Mouse (Mus musculus) forebrain, embryonic 11.5 days (tissue): ENCODE results near the gene Ndufb10. TPM values are rescaled to one million over a fixed set of nuclear protein-coding genes. Genes with fewer than 3 reads are reported as not detected.

Experiments
- ATAC-seq: fragments of 200-750 bp; cut with Nextera tagmentation; replicated peaks from 2 replicates; pipeline ENCODE4 v1.8.0; 2017; ENCODE audit warnings: moderate TSS enrichment; ENCODE audit not compliant: low FRiP score
- DNase-seq: peaks from one replicate; pipeline ENCODE4 v3.0.0-alpha.2; 2017; ENCODE audit warnings: low spot score
- H3K27ac ChIP-seq: fragments of 300-500 bp; sonication (generic); 2 replicates; pipeline ENCODE4 v1.5.1; 2014; ENCODE audit warnings: low read depth, low read length
- H3K27me3 ChIP-seq: fragments of 300-500 bp; sonication (generic); 2 replicates; pipeline ENCODE4 v1.6.1; 2014; ENCODE audit warnings: mild to moderate bottlenecking, low read length, mixed read lengths; ENCODE audit not compliant: control insufficient read depth, insufficient read depth
- H3K36me3 ChIP-seq: fragments of 300-500 bp; sonication (generic); 2 replicates; pipeline ENCODE4 v1.6.1; 2014; ENCODE audit warnings: mild to moderate bottlenecking, low read length, moderate library complexity, mixed read lengths; ENCODE audit not compliant: control insufficient read depth, insufficient read depth
- H3K4me1 ChIP-seq: fragments of 300-500 bp; sonication (generic); replicated peaks from 2 replicates; pipeline ENCODE4 v1.6.1; 2014; ENCODE audit warnings: low read length, mixed read lengths; ENCODE audit not compliant: control insufficient read depth, insufficient read depth
- H3K4me2 ChIP-seq: fragments of 300-500 bp; sonication (generic); 2 replicates; pipeline ENCODE4 v1.6.1; 2014; ENCODE audit warnings: low read depth, mild to moderate bottlenecking, low read length, moderate library complexity, mixed read lengths; ENCODE audit not compliant: severe bottlenecking
- H3K4me3 ChIP-seq: fragments of 300-500 bp; sonication (generic); 2 replicates; pipeline ENCODE4 v1.5.1; 2014; ENCODE audit warnings: low read depth, low read length
- H3K9ac ChIP-seq: fragments of 300-500 bp; sonication (generic); 2 replicates; pipeline ENCODE4 v1.6.1; 2014; ENCODE audit warnings: low read length
- H3K9me3 ChIP-seq: fragments of 300-500 bp; sonication (generic); 2 replicates; pipeline ENCODE4 v1.6.1; 2016; ENCODE audit warnings: low read length, mixed read lengths; ENCODE audit not compliant: control insufficient read depth
- WGBS: fragments of 180-500 bp; shearing (Covaris S2); extraction: QIAGEN DNeasy Blood & Tissue Kit; methylation state at CpG from one replicate; pipeline ENCODE4 v1.1.7; 2014; 5-methylcytosine and 5-hydroxymethylcytosine counted together
- polyA plus RNA-seq: library from polyadenylated mRNA; unstranded; fragments of >200 nt; fragmentation: Nextera tagmentation; extraction: Ambion mirVana; gene quantifications from 2 replicates; pipeline ENCODE4 v1.2.1, GENCODE M21; 2014

Gene Ndufb10
- 189 and 195 TPM in 2 replicates for polyA plus RNA-seq

DNA sequence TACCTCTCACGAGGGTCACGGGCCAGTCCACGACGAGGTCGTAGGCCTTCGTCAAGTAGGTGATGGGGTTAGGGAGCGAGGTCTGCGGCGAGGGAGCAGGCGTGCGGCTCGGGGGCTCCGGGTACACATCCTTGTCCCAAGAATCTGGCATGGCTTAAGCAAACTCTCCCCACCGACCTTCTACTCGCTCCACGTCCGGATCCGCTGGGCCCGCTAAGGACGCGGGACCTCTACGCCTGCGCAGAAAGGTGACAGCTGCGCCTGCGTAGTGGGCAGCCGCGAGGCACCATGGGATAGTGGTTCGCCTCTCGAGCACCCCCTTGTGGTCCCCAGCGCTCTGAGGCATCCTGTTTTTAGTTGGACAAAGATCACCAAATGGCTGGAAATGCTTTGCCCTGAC is at the start of gene Ndufb10:
TSS of gene Ndufb10 (minus strand) at position 295 of the 400 bp plus-strand sequence.
- Histone ChIP-seq H3K4me3 (peak within 1 kb of the TSS; percentile 84), H3K9me3 (no peaks in the 10 kb centered on the region), H3K4me2 (peak within 1 kb of the TSS; percentile 86), H3K4me1 (peaks cover 13% of the 10 kb centered on the region), H3K9ac (peak within 1 kb of the TSS; percentile 86), H3K27me3 (no peaks in the 10 kb centered on the region), H3K27ac (peak within 1 kb of the TSS; percentile 46; the same call in 1 of the 2 replicates), H3K36me3 (peaks cover 3% of the 10 kb centered on the region)
- ATAC-seq (peak; percentile 71), DNase-seq (peak; percentile 98)
- WGBS, result 0% methylated on average over 30 of the region's 30 CpGs

DNA sequence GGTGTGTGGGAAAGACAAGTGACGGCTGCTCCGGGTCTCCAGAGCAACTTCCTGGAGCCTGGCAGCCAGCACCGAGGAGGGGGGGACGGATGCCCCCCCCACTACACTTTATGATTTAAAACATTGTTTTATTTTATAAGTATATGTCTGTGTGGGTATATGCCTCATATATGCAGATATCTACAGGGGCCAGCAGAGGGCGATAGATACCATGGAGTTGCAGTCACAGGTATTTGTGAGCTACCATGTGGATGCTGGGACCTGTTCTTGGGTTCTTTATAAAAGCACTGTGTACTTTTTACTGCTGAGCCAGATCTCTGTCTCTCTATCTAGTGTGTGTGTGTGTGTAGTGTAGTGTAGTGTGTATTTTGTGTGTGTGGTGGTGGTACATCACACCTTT is 49.0 kb upstream of the Ndufb10 start:
- H3K36me3 ChIP-seq, result no peaks in the 10 kb centered on the region
- H3K9ac ChIP-seq, result no peak overlapping the region
- 87% methylated on average over 5 of the region's 5 CpGs for WGBS
- H3K4me1 ChIP-seq, result no peaks in the 10 kb centered on the region
- no peak overlapping the region for H3K27ac ChIP-seq
- no peak overlapping the region for H3K4me3 ChIP-seq
- DNase-seq (peak; percentile 46), ATAC-seq (no peak)
- H3K9me3 ChIP-seq, result no peaks in the 10 kb centered on the region
- H3K4me2 ChIP-seq, result no peak overlapping the region
- no peaks in the 10 kb centered on the region for H3K27me3 ChIP-seq

DNA sequence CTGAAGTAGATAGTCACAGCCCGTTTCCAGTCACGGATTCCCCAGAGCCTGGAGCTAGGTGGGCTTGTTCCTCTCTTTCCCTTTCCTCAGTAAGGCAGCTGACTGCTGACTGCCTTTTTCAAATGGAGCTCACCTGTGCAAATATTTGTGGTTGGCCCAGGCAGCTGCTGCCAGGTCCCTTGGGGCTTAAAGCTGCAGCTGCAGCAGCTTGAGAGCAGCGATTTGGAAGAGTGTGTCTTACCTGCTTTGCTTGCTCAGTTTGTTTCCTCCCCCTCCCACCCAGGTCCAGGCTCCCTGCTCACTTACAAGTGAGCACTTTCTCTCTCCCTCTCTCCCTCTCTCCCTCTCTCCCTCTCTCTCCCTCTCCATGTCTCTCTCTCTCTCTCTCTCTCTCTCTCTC is 44.9 kb upstream of the Ndufb10 start:
- no peaks in the 10 kb centered on the region for H3K27me3 ChIP-seq
- DNase-seq (peak; percentile 37), ATAC-seq (no peak)
- no peak overlapping the region for H3K27ac ChIP-seq
- H3K36me3 ChIP-seq, result no peaks in the 10 kb centered on the region
- H3K9ac ChIP-seq, result no peak overlapping the region
- H3K9me3 ChIP-seq, result no peaks in the 10 kb centered on the region
- H3K4me1 ChIP-seq, result peaks cover 2% of the 10 kb centered on the region; the same call in 1 of the 2 replicates
- no peak overlapping the region for H3K4me2 ChIP-seq
- no peak overlapping the region for H3K4me3 ChIP-seq
- 44% methylated on average over 3 of the region's 3 CpGs for WGBS

DNA sequence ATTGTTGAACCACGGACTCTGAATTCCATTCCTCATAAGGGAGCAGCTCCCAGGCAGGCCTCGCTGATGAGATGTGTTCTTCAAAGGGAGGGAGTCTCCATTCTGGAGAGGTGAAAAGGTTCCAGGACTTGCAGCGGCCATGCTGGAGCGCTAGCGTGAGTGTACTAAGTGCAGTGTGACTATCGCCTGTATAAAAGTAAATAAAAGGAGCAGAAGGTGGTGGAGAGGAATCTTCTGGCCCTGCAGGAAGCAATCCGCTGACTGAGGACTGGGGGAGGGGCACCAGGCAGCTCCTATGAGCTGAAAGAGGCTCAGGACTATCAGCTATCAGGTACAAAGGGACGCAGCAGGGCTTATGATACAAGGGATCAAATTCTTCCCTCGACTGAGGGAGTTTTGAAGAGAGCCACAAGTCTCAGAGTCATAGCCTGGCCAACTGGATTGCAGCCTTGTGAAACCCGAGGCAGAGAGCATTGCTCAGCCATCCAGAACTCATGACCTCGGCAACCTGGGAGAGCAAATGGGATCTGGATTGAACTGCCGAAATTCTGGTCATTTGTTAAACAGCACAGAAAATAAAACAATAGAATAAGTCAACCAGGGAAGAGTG is 42.1 kb upstream of the Ndufb10 start:
- Histone ChIP-seq H3K9ac (no peak overlapping the region), H3K4me3 (no peak overlapping the region), H3K36me3 (no peaks in the 10 kb centered on the region), H3K27me3 (no peaks in the 10 kb centered on the region), H3K9me3 (no peaks in the 10 kb centered on the region), H3K27ac (no peak overlapping the region), H3K4me1 (peaks cover 2% of the 10 kb centered on the region; the same call in 1 of the 2 replicates), H3K4me2 (no peak overlapping the region)
- 22% methylated on average over 12 of the region's 12 CpGs for WGBS
- ATAC-seq (no peak), DNase-seq (peak; percentile 39)

DNA sequence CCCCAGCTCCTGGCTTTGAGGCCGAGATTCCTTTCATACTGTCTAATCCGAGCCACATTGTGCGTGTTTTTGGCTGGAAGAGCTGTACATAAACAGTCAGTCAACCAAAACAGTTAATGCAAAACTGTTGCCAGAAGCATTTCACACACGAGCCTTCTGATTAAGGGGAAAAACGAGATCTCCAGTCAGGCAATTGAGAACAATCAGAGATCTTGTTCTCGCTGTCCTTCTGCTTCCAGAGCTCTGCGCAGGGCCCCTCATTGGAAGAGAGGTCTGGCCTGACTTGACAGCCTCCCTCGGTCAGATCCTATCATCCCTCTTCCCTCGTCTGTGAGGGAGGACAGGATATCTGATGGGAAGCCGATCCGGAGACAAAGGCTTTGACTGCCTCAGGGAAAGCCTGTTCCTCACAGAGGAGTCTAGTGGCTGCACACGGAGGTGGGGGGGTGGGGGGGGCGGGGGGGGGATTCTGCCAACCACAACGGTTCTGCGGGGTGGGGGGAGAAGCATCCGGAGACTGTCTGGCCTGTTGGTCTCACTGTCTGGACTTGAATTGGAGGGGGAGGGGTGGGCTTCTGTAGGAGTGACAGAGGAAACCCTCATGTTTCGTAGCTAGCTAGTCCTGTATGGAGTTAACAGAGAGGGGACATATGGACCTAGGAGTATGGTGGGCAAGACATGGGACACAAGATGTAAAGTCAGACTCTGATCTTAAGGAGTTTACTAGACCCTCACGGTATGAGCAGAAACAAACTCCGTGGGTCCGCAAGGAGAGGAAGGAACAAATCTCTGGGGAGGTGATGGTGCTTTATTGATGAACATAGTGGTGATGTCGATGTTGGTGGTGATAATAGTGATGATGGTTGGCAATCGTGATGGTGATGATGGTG is 41.0 kb upstream of the Ndufb10 start:
- no peaks in the 10 kb centered on the region for H3K27me3 ChIP-seq

DNA sequence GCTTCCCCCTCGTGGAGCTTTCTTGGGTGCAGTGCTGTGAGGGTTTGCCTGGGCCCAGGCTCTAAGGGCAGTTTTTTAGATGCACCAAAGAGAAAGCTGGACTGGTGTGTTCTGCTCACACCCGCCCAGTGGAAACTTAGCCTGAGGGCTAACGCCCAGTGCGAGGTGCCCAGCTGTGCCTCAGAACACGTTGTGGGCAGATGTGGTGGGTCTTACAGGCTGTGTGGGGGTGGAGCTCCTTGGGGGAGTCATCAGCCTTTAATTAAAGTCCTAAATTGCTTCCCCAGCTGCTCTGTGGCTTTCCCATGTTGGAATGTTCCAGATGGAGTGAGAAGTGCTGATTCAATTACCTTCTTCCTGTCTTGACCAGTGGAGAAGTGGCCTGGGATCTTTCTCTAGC is 36.8 kb upstream of the Ndufb10 start:
- no peaks in the 10 kb centered on the region; the same call in 1 of the 2 replicates for H3K27me3 ChIP-seq
- H3K9ac ChIP-seq, result no peak overlapping the region
- no peak for ATAC-seq
- no peak for DNase-seq
- no peak overlapping the region for H3K27ac ChIP-seq
- WGBS, result 64% methylated on average over 5 of the region's 5 CpGs
- H3K4me2 ChIP-seq, result no peak overlapping the region
- H3K9me3 ChIP-seq, result no peaks in the 10 kb centered on the region
- H3K36me3 ChIP-seq, result no peaks in the 10 kb centered on the region
- H3K4me3 ChIP-seq, result no peak overlapping the region
- H3K4me1 ChIP-seq, result no peaks in the 10 kb centered on the region; the same call in 1 of the 2 replicates

More for the DNA sequence above, 41.0 kb upstream of the Ndufb10 start:
- no peaks in the 10 kb centered on the region for H3K9me3 ChIP-seq
- ATAC-seq (no peak), DNase-seq (peak; percentile 47)
- no peak overlapping the region for H3K27ac ChIP-seq
- no peak overlapping the region for H3K4me3 ChIP-seq
- WGBS, result 57% methylated on average over 22 of the region's 22 CpGs
- H3K9ac ChIP-seq, result no peak overlapping the region; the same call in 1 of the 2 replicates
- peaks cover 2% of the 10 kb centered on the region; the same call in 1 of the 2 replicates for H3K4me1 ChIP-seq
- H3K4me2 ChIP-seq, result no peak overlapping the region
- H3K36me3 ChIP-seq, result no peaks in the 10 kb centered on the region

DNA sequence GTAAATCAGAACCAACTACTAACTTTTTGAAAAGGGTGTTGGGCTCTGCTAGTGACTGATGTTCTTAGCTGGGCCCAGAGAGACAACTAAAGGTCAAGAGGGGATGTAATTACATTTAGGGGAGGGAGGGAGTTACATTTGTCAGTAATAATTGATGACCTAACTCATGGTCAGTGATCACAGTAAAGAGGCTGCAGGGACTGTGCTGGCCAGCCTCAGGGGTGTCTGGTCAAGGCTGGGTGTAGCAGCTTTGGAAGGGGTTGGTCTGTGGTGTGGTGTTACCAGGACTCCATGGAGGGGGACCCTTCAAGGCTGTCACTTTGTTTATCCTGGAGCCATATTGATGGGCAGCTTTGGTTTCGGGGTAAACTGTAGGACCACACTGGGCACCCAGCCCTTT is 33.1 kb upstream of the Ndufb10 start:
- Histone ChIP-seq H3K4me3 (no peak overlapping the region), H3K4me2 (no peak overlapping the region), H3K27ac (no peak overlapping the region), H3K9me3 (no peaks in the 10 kb centered on the region), H3K36me3 (no peaks in the 10 kb centered on the region), H3K27me3 (peaks cover 34% of the 10 kb centered on the region), H3K4me1 (peaks cover 10% of the 10 kb centered on the region), H3K9ac (no peak overlapping the region)
- DNase-seq, result no peak
- WGBS, result 88% methylated on average over 1 of the region's 1 CpGs
- no peak for ATAC-seq

DNA sequence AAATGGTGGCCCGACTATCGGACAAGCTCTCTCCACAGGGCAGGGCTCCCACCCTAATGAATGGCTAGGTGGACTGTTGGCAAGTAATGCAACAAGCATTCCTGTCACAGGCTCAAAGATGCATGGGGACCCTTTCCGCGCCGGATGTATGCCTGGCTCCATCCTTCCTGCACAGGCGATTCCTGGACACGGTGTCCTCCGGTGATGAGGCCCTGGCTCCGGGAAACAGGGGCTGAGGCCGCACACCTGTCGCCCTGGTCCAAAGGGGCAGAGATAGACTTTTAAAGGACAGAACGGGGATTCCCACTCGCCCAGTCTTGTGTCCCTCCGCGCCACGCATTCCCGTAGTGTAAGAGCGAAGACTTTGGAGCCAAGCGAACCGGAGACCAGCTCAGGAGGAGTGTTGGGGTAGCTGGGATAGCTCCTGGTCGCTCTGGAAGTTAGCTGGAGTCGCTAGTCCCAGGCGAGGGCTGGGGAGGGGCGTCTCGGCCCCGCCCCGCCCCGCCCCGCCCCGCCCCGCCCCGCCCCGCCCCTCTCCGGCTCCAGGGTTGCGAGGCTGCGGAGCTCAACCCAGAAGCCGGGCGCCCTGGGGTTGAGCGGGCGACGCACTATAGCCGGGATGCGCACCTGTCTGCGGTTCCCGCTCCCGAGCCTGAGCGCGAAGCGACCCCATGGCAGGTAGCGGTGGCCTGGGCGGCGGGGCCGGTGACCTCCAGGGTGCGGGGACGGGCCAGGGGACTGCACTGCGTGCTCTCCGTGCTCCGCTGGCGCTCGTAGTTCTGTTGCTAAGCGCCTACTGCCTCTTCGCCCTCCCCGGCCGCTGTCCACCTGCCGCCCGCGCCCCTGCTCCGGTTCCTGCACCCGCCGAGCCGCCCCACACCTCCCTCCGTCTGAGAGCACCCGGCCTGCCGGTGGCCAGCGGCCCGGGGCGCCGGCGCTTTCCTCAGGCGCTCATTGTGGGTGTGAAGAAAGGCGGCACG is 28.4 kb upstream of the Ndufb10 start, which contains the start of gene Hs3st6:
TSS of gene Hs3st6 (plus strand) at position 574 of the 980 bp plus-strand sequence.
- H3K27ac ChIP-seq, result no peak within 1 kb of the TSS
- under 1% methylated on average over 62 of the region's 82 CpGs for WGBS

More for the DNA sequence above, 28.4 kb upstream of the Ndufb10 start, which contains the start of gene Hs3st6:
- ATAC-seq (peak; percentile 83), DNase-seq (peak; percentile 81)
- peak within 1 kb of the TSS; percentile 46 for H3K4me3 ChIP-seq
- H3K27me3 ChIP-seq, result peaks cover 51% of the 10 kb centered on the region
- H3K9me3 ChIP-seq, result no peaks in the 10 kb centered on the region
- H3K4me2 ChIP-seq, result peak within 1 kb of the TSS; percentile 96
- H3K4me1 ChIP-seq, result peaks cover 12% of the 10 kb centered on the region
- peak within 1 kb of the TSS; percentile 47 for H3K9ac ChIP-seq
- no peaks in the 10 kb centered on the region for H3K36me3 ChIP-seq
